Mouse (Mus musculus): ENCODE data around the gene Esyt3.

Esyt3 gene

DNA sequence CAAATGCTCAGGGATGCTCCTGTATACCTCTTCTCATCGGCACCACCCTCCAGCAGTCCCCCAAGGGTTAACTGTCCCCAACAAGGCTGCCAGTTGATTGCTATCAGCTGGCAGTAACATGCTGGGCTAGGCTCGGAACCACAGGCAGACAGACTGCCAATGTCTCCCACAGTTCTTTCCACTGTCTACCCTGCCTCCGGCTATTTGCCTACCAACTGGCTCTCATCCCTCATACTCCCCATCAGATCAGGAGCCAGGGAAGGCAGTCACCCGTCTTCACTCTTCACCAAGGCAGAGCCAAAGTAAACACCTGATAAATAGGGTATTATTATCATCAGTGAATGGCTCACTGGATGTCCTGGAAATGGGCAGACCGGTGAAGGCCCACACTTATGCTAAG lies 3.6 kb downstream of the Esyt3 start:
- DNase-seq (ENCODE audit: low spot score in 2 of 2): no peak

GRCm38 (mm10) chr9:99353390-99353789 lies 5.0 kb downstream of the Esyt3 start:
- DNase-seq (ENCODE audit: low spot score in 2 of 2): no peak

DNA sequence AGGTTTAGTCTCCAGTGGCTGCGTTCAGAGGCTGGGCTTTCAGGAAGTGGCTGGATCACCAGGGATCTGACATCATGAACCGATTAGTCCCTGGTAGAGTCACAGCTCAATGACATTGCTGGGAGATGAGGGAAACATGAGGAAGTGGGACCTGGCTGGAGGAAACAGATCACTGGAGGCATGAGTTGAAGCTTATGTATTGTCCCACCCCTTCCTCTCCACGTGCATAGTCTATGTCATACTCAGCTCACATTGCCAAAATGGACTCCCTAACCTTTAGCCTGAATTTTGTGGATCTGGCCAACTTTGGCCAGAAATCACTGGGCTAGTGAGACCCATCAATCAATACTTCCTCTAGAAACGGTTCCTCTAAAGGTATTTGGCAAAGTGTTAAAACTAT lies 5.4 kb downstream of the Esyt3 start:
- DNase-seq (ENCODE audit: low spot score in 2 of 2): no peak

- DNase-seq (ENCODE audit: low spot score in 2 of 2): peak; percentile 28 to 32
Measured at GRCm38 (mm10) chr9:99345351-99345792, 13.0 kb downstream of the Esyt3 start.

- no peak for DNase-seq (ENCODE audit: low spot score in 2 of 2)
Measured at GRCm38 (mm10) chr9:99341600-99341999, 16.8 kb downstream of the Esyt3 start.

DNA sequence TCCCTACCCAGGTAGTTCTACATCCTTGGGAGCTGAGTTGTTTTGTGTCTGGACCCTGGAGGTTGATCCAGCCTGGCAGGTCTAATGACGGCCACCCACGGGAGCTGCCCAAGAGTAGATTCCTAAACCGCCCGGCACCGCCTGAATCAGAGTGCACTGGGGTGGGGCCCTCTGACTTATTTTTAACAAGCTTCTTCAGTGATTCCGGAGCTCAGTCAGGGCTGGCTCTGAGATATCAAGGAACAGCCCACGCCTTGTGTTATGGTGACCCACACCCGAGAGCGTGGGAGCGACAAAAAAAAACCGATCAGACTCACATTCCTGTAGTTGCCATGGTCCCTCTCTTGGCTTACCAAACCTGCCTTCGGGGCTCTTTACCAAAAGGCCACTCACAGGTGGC lies 18.2 kb downstream of the Esyt3 start:
- no peak for DNase-seq (ENCODE audit: low spot score in 2 of 2)

- no peak for DNase-seq (ENCODE audit: low spot score in 2 of 2)
Measured at GRCm38 (mm10) chr9:99339182-99339581, 19.2 kb downstream of the Esyt3 start.

DNA sequence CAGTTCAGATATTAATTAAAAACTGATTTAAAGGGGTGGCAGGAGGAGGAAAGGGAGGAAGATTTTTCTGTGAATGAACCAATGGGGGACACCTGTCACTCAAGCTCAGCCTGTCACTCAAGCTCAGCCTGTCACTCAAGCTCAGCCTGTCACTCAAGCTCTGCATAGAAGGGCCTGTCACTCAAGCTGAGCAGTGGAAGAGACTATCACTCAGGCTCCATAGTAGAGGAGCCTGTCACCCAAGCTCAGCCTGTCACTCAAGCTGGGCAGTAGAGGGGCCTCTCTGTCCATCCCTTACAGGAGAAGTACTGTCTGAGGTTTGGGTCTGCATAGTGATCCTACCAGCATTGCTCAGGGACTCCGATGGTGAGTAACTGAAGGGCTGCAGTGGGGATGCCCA lies 20.1 kb downstream of the Esyt3 start:
- no peak for DNase-seq (ENCODE audit: low spot score in 2 of 2)

GRCm38 (mm10) chr9:99336538-99336937 lies 21.8 kb downstream of the Esyt3 start:
- no peak for DNase-seq (ENCODE audit: low spot score in 2 of 2)

DNA sequence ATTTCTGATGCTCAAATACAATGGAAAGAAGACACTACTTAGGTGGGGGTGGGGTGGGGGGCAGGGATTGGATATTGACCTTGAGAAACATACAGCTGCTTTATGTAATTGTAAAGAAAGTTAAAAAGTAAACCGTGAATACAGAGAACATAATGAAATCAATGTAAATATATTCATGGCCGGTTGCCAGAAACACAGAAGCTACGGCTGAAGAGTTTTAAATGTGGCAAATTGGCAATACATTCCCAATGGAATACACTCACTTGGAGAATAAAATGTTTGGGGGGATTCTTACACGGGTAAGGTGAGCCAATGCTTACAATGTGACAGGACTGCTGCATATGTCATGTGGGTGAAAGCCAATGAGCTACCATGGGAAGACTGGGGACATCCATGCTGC lies 31.5 kb downstream of the Esyt3 start:
- DNase-seq (ENCODE audit: low spot score in 2 of 2): no peak

DNA sequence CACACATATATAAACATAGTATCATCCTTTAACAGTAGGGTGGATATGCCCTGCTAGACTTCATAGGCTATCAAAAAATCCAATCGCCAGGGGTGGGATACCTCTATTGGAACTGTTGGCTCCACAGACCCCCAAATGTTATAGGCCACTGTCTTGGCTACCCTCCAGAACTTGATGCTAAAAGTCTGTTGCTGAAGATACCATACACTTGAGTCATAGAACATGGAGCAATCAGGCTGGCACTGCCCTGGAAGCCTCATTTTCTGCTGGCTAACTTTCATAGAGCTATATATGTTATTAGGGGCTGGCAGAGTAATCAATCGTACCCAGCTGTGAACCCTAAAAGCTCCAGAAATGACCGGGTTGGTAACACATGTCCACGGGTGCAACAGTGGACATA lies 32.4 kb downstream of the Esyt3 start:
- no peak for DNase-seq (ENCODE audit: low spot score in 2 of 2)

- no peak for DNase-seq (ENCODE audit: low spot score in 2 of 2)
Measured at GRCm38 (mm10) chr9:99325208-99325929, 33.0 kb downstream of the Esyt3 start.

DNA sequence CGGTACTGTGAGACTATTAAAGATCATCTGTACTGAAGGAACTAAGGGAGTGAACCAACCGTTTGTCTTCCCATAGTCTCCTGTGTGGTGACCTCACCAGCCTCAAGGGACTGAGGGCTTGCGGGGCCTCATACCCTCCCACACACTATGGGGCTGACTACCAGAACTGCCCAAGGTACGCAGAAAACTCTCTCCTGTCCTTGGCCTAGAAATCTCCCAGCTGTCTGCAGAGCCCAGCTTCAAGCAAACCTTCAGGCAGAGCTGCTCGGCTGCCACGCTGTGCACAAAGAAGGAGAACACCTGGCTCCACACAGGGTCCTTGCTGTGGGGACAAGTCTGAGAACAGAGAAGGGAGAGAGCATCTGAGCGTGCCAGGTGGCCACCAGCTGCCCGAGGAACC lies 38.4 kb downstream of the Esyt3 start:
- no peak for DNase-seq (ENCODE audit: low spot score in 2 of 2)

- no peak for DNase-seq (ENCODE audit: low spot score in 2 of 2)
Measured at GRCm38 (mm10) chr9:99319343-99319951, 38.9 kb downstream of the Esyt3 start.

- no peak for DNase-seq (ENCODE audit: low spot score in 2 of 2)
Measured at GRCm38 (mm10) chr9:99306226-99306625, 52.1 kb downstream of the Esyt3 start.

GRCm38 (mm10) chr9:99304296-99304695 lies 54.1 kb downstream of the Esyt3 start:
- DNase-seq (ENCODE audit: low spot score in 2 of 2): no peak

Measured in frontal cortex, postnatal 25 days (tissue).